Mouse (Mus musculus): Measurements from ENCODE around the gene Thbs3. TPM values are rescaled to one million over a fixed set of nuclear protein-coding genes. Genes with fewer than 3 reads are reported as not detected.

The Thbs3 gene
- total and polyA plus RNA-seq, 3 experiments: 0.49 to 3.4 (median 2.4) TPM

GRCm38 (mm10) chr3:89231772-89232275 is 16.8 kb downstream of the Thbs3 start:
- Histone ChIP-seq H3K27me3 (ENCODE audit: insufficient read depth, low read length) (peaks cover 90% of the 10 kb centered on the region), H3K9me3 (replicated peaks) (no peaks in the 10 kb centered on the region), H3K36me3 (replicated peaks) (no peaks in the 10 kb centered on the region), H3K4me3 (ENCODE audit: low read depth, low read length) (no peak overlapping the region), H3K4me1 (ENCODE audit: insufficient read depth, low read depth, low read length) (peaks cover 38% of the 10 kb centered on the region)
- ATAC-seq (ENCODE audit: extremely low read depth, insufficient number of reproducible peaks, low FRiP score, poor library complexity, severe bottlenecking): no peak
- TF ChIP-seq GATA1 (IDR thresholded peaks at IDR 0.05; ENCODE audit: borderline replicate concordance, low read length) (no peak), TAL1 (conservative IDR thresholded peaks at IDR 0.05; ENCODE audit: low read depth, low read length) (no peak), POLR2AphosphoS5 (IDR thresholded peaks at IDR 0.05; ENCODE audit: insufficient replicate concordance, low read depth, low read length) (no peak), GATA2 (IDR thresholded peaks at IDR 0.05; ENCODE audit: borderline replicate concordance, low read depth, low read length) (no peak), CTCF (IDR thresholded peaks at IDR 0.05; ENCODE audit: low read depth, low read length) (no peak)
- DNase-seq (ENCODE audit: low spot score): no peak

- Histone ChIP-seq H3K27me3 (ENCODE audit: insufficient read depth, low read length) (peaks cover 89% of the 10 kb centered on the region), H3K4me3 (ENCODE audit: low read depth, low read length) (no peak overlapping the region), H3K9me3 (replicated peaks) (no peaks in the 10 kb centered on the region), H3K36me3 (replicated peaks) (no peaks in the 10 kb centered on the region), H3K4me1 (ENCODE audit: insufficient read depth, low read depth, low read length) (peaks cover 31% of the 10 kb centered on the region)
- no peak for DNase-seq (ENCODE audit: low spot score)
- no peak for TF ChIP-seq GATA2 (IDR thresholded peaks at IDR 0.05; ENCODE audit: borderline replicate concordance, low read depth, low read length)
- no peak for TF ChIP-seq CTCF (IDR thresholded peaks at IDR 0.05; ENCODE audit: low read depth, low read length)
- TF ChIP-seq TAL1 (conservative IDR thresholded peaks at IDR 0.05; ENCODE audit: low read depth, low read length): no peak
- no peak for TF ChIP-seq POLR2AphosphoS5 (IDR thresholded peaks at IDR 0.05; ENCODE audit: insufficient replicate concordance, low read depth, low read length)
- TF ChIP-seq GATA1 (IDR thresholded peaks at IDR 0.05; ENCODE audit: borderline replicate concordance, low read length): no peak
- no peak for ATAC-seq (ENCODE audit: extremely low read depth, insufficient number of reproducible peaks, low FRiP score, poor library complexity, severe bottlenecking)
These were observed 17.6 kb downstream of the Thbs3 start for GRCm38 (mm10) chr3:89232614-89233013.

- no peak for TF ChIP-seq TAL1 (conservative IDR thresholded peaks at IDR 0.05; ENCODE audit: low read depth, low read length)
- no peak for TF ChIP-seq CTCF (IDR thresholded peaks at IDR 0.05; ENCODE audit: low read depth, low read length)
- no peak for TF ChIP-seq POLR2AphosphoS5 (IDR thresholded peaks at IDR 0.05; ENCODE audit: insufficient replicate concordance, low read depth, low read length)
- TF ChIP-seq GATA2 (IDR thresholded peaks at IDR 0.05; ENCODE audit: borderline replicate concordance, low read depth, low read length): no peak
- TF ChIP-seq GATA1 (IDR thresholded peaks at IDR 0.05; ENCODE audit: borderline replicate concordance, low read length): no peak
- Histone ChIP-seq H3K4me3 (ENCODE audit: low read depth, low read length) (no peak overlapping the region), H3K36me3 (replicated peaks) (no peaks in the 10 kb centered on the region), H3K9me3 (replicated peaks) (no peaks in the 10 kb centered on the region), H3K27me3 (ENCODE audit: insufficient read depth, low read length) (peaks cover 97% of the 10 kb centered on the region), H3K4me1 (ENCODE audit: insufficient read depth, low read depth, low read length) (peaks cover 32% of the 10 kb centered on the region)
- ATAC-seq (ENCODE audit: extremely low read depth, insufficient number of reproducible peaks, low FRiP score, poor library complexity, severe bottlenecking): no peak
- no peak for DNase-seq (ENCODE audit: low spot score)
These were observed 18.7 kb downstream of the Thbs3 start for GRCm38 (mm10) chr3:89233562-89234110.

- Histone ChIP-seq H3K4me1 (ENCODE audit: insufficient read depth, low read depth, low read length) (peaks cover 29% of the 10 kb centered on the region), H3K36me3 (replicated peaks) (no peaks in the 10 kb centered on the region), H3K4me3 (ENCODE audit: low read depth, low read length) (no peak overlapping the region), H3K9me3 (replicated peaks) (no peaks in the 10 kb centered on the region), H3K27me3 (ENCODE audit: insufficient read depth, low read length) (peaks cover 82% of the 10 kb centered on the region)
- TF ChIP-seq TAL1 (conservative IDR thresholded peaks at IDR 0.05; ENCODE audit: low read depth, low read length): no peak
- no peak for TF ChIP-seq POLR2AphosphoS5 (IDR thresholded peaks at IDR 0.05; ENCODE audit: insufficient replicate concordance, low read depth, low read length)
- no peak for TF ChIP-seq GATA2 (IDR thresholded peaks at IDR 0.05; ENCODE audit: borderline replicate concordance, low read depth, low read length)
- TF ChIP-seq CTCF (IDR thresholded peaks at IDR 0.05; ENCODE audit: low read depth, low read length): no peak
- TF ChIP-seq GATA1 (IDR thresholded peaks at IDR 0.05; ENCODE audit: borderline replicate concordance, low read length): no peak
- DNase-seq (ENCODE audit: low spot score) (no peak), ATAC-seq (ENCODE audit: extremely low read depth, insufficient number of reproducible peaks, low FRiP score, poor library complexity, severe bottlenecking) (no peak)
These were observed 21.5 kb downstream of the Thbs3 start for GRCm38 (mm10) chr3:89236516-89236915.

- Histone ChIP-seq H3K4me1 (ENCODE audit: insufficient read depth, low read depth, low read length) (peaks cover 25% of the 10 kb centered on the region), H3K9me3 (replicated peaks) (no peaks in the 10 kb centered on the region), H3K36me3 (replicated peaks) (no peaks in the 10 kb centered on the region), H3K4me3 (ENCODE audit: low read depth, low read length) (no peak overlapping the region), H3K27me3 (ENCODE audit: insufficient read depth, low read length) (peaks cover 80% of the 10 kb centered on the region)
- DNase-seq (ENCODE audit: low spot score) (no peak), ATAC-seq (ENCODE audit: extremely low read depth, insufficient number of reproducible peaks, low FRiP score, poor library complexity, severe bottlenecking) (no peak)
- TF ChIP-seq TAL1 (conservative IDR thresholded peaks at IDR 0.05; ENCODE audit: low read depth, low read length) (no peak), GATA1 (IDR thresholded peaks at IDR 0.05; ENCODE audit: borderline replicate concordance, low read length) (no peak), POLR2AphosphoS5 (IDR thresholded peaks at IDR 0.05; ENCODE audit: insufficient replicate concordance, low read depth, low read length) (no peak), CTCF (IDR thresholded peaks at IDR 0.05; ENCODE audit: low read depth, low read length) (no peak), GATA2 (IDR thresholded peaks at IDR 0.05; ENCODE audit: borderline replicate concordance, low read depth, low read length) (no peak)
These were observed 22.7 kb downstream of the Thbs3 start for GRCm38 (mm10) chr3:89237682-89238081.

- Histone ChIP-seq H3K9me3 (replicated peaks) (no peaks in the 10 kb centered on the region), H3K4me3 (ENCODE audit: low read depth, low read length) (no peak overlapping the region), H3K36me3 (replicated peaks) (no peaks in the 10 kb centered on the region), H3K4me1 (ENCODE audit: insufficient read depth, low read depth, low read length) (peaks cover 20% of the 10 kb centered on the region), H3K27me3 (ENCODE audit: insufficient read depth, low read length) (peaks cover 74% of the 10 kb centered on the region)
- no peak for TF ChIP-seq POLR2AphosphoS5 (IDR thresholded peaks at IDR 0.05; ENCODE audit: insufficient replicate concordance, low read depth, low read length)
- no peak for TF ChIP-seq GATA1 (IDR thresholded peaks at IDR 0.05; ENCODE audit: borderline replicate concordance, low read length)
- no peak for TF ChIP-seq CTCF (IDR thresholded peaks at IDR 0.05; ENCODE audit: low read depth, low read length)
- no peak for TF ChIP-seq TAL1 (conservative IDR thresholded peaks at IDR 0.05; ENCODE audit: low read depth, low read length)
- TF ChIP-seq GATA2 (IDR thresholded peaks at IDR 0.05; ENCODE audit: borderline replicate concordance, low read depth, low read length): no peak
- no peak for DNase-seq (ENCODE audit: low spot score)
- ATAC-seq (ENCODE audit: extremely low read depth, insufficient number of reproducible peaks, low FRiP score, poor library complexity, severe bottlenecking): no peak
These were observed 23.5 kb downstream of the Thbs3 start for GRCm38 (mm10) chr3:89238494-89238893.
